Mouse (Mus musculus): ENCODE data around the gene Kalrn. TPM values are rescaled to one million over a fixed set of nuclear protein-coding genes. Genes with fewer than 3 reads are reported as not detected.
A peak's percentile ranks its signal among the peaks of the same experiment; 100 is the strongest.

The Kalrn gene
- total and polyA plus RNA-seq, 2 experiments from 2014 or later = 19.4 to 44.5 TPM

GRCm38 (mm10) chr16:33922111-33923000, 651.0 kb downstream of the Kalrn start:
- no peak for TF ChIP-seq CTCF (IDR thresholded peaks at IDR 0.05; ENCODE audit: low read depth)
- TF ChIP-seq EP300 (IDR thresholded peaks at IDR 0.05; ENCODE audit: low read depth) = no peak
- Histone ChIP-seq H3K4me2 (ENCODE audit: low read depth, low read length) (no peak overlapping the region), H3K27ac (ENCODE audit: low read depth) (peak overlapping the region; percentile 63), H3K27me3 (ENCODE audit: control insufficient read depth, insufficient read depth, low read length) (no peaks in the 10 kb centered on the region), H3K4me3 (ENCODE audit: low read depth, low read length) (no peak overlapping the region), H3K9me3 (replicated peaks; ENCODE audit: control insufficient read depth, low read length) (no peaks in the 10 kb centered on the region), H3K9ac (replicated peaks; ENCODE audit: low read depth, low read length) (no peak overlapping the region; the same call in 1 of the 2 replicates), H3K36me3 (replicated peaks; ENCODE audit: control insufficient read depth, insufficient read depth, low read length) (peaks cover 17% of the 10 kb centered on the region), H3K4me1 (ENCODE audit: control insufficient read depth, insufficient read depth) (peaks cover 29% of the 10 kb centered on the region)
- 39% methylated on average over 18 of the region's 18 CpGs for WGBS
- DNase-seq (ENCODE audit: low spot score) = no peak
- ATAC-seq (ENCODE audit: insufficient read depth, low read depth) = 0 out of 2 replicates have a peak, but pooled peaks have one; percentile 9

- no peak for TF ChIP-seq CTCF (IDR thresholded peaks at IDR 0.05; ENCODE audit: low read depth)
- no peak for TF ChIP-seq EP300 (IDR thresholded peaks at IDR 0.05; ENCODE audit: low read depth)
- peaks cover 17% of the 10 kb centered on the region for H3K36me3 ChIP-seq (replicated peaks; ENCODE audit: control insufficient read depth, insufficient read depth, low read length)
- no peak overlapping the region; the same call in 1 of the 2 replicates for H3K9ac ChIP-seq (replicated peaks; ENCODE audit: low read depth, low read length)
- ATAC-seq (ENCODE audit: insufficient read depth, low read depth) = no peak
- H3K4me3 ChIP-seq (ENCODE audit: low read depth, low read length) = no peak overlapping the region
- peaks cover 37% of the 10 kb centered on the region for H3K4me1 ChIP-seq (ENCODE audit: control insufficient read depth, insufficient read depth)
- peak overlapping the region; percentile 63; the same call in 1 of the 2 replicates for H3K27ac ChIP-seq (ENCODE audit: low read depth)
- no peaks in the 10 kb centered on the region for H3K27me3 ChIP-seq (ENCODE audit: control insufficient read depth, insufficient read depth, low read length)
- 69% methylated on average over 5 of the region's 5 CpGs for WGBS
- H3K9me3 ChIP-seq (replicated peaks; ENCODE audit: control insufficient read depth, low read length) = no peaks in the 10 kb centered on the region
- no peak for DNase-seq (ENCODE audit: low spot score)
- no peak overlapping the region for H3K4me2 ChIP-seq (ENCODE audit: low read depth, low read length)
Measured at GRCm38 (mm10) chr16:33921514-33921913, 651.8 kb downstream of the Kalrn start.

Other genes with a start within 250 kb of the Kalrn start
- 14.0 TPM in 1 of 2 replicates, not detected in the other for gene Ropn1, start 76.4 kb upstream of the Kalrn start, total RNA-seq (2014; rRNA removed; ENCODE audit: low replicate concordance)
- 1.7 and 2.0 TPM in 2 replicates for gene Ropn1, start 76.4 kb upstream of the Kalrn start, polyA plus RNA-seq (2015; fragmentation: Nextera tagmentation; extraction: Ambion mirVana)
- gene Ccdc14, start 117.1 kb upstream of the Kalrn start, total RNA-seq (2014; rRNA removed; ENCODE audit: low replicate concordance) = 3.7 and 7.3 TPM in 2 replicates
- 2.6 and 2.8 TPM in 2 replicates for gene Ccdc14, start 117.1 kb upstream of the Kalrn start, polyA plus RNA-seq (2015; fragmentation: Nextera tagmentation; extraction: Ambion mirVana)
- 7.7 and 148 TPM in 2 replicates for gene Mylk, start 171.7 kb upstream of the Kalrn start, total RNA-seq (2014; rRNA removed; ENCODE audit: low replicate concordance)
- gene Mylk, start 171.7 kb upstream of the Kalrn start, polyA plus RNA-seq (2015; fragmentation: Nextera tagmentation; extraction: Ambion mirVana) = 5.9 and 6.2 TPM in 2 replicates

Measured in heart, postnatal 0 days (tissue).